Mouse (Mus musculus) regulatory T cell (primary cell): Measurements from ENCODE around the gene Sfxn5.

Source experiments
- in situ Hi-C: fragments of 300-600 bp; cut with MboI, MseI; formaldehyde crosslinking; loops from one replicate; pipeline ENCODE4 v1.15.1; 2025; ENCODE audit warnings: high pct_unique_total_duplicates

Sfxn5 gene

DNA sequence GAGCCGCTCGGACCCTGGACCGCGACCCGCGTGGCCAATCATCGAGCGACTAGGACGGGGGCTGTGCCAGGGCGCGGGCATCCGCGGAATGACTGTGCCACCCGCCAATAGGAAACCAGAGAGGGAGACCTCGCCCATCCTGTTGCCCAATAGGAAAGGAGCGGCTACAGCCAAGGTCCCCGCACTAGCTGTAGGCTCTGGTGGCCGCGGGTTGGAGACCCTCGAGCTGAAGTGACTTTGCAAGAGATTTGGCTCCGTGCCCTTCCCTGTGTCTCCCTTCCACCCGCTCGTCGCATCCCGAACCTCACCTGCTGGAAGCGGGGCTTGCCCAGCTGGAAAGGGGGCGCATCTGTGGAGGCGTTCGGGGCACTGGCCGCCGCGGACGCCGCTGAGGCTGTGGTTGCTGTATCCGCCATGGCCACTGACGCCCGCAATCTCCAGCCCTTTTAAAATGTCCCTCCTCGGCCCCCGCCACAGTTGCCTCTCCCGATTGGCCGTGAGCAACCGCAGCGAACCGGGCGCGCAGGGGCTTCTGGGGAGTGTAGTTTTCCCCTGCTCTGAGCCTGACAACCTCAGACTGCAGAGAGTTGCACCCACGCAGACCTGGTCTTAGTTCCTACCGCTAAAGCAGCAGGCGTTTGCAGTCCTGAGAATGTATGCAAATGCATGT lies at the start of gene Sfxn5:
Sfxn5 (minus strand) TSS at position 423 of the 670 bp plus-strand sequence.
- in situ Hi-C loops, result no loop called here

DNA sequence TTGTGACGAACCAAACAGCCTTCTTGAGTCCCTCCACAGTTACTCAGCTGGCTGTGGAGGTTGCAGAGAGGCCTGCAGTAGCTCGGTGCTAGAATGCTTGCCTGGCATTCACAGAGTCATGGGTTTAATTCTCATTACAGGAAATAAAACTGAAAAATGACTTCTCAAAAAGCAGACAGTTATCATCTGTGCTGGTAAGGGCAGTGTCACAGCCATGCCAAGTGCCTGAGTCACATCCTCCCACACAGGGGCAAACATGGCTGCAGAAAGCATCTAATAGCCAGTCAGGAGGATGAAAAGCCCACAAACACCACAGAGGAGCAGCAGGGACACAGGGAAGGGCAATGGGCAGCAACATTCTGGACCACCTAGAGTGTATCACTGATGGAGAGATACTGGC lies 49.6 kb upstream of the Sfxn5 start:
- in situ Hi-C loops, result no loop called here

DNA sequence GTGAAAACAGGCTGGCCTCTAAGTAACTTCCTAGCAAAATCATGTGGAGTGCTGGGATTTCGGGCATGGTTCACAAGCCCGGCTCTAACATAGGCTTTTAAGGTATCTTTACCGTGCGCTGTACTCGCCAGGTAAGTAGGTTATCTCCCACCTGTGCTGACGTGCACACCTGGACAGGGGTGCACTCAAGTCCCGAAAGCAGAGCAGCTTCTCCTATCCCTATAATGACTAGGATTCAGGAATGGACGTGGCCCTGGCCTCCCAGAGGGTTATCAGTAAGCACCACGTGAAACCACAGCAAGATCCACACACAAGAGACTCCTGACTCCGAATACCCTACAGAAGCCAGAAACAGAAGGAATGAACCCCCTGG lies 48.4 kb upstream of the Sfxn5 start:
- in situ Hi-C loops, result no loop called here

DNA sequence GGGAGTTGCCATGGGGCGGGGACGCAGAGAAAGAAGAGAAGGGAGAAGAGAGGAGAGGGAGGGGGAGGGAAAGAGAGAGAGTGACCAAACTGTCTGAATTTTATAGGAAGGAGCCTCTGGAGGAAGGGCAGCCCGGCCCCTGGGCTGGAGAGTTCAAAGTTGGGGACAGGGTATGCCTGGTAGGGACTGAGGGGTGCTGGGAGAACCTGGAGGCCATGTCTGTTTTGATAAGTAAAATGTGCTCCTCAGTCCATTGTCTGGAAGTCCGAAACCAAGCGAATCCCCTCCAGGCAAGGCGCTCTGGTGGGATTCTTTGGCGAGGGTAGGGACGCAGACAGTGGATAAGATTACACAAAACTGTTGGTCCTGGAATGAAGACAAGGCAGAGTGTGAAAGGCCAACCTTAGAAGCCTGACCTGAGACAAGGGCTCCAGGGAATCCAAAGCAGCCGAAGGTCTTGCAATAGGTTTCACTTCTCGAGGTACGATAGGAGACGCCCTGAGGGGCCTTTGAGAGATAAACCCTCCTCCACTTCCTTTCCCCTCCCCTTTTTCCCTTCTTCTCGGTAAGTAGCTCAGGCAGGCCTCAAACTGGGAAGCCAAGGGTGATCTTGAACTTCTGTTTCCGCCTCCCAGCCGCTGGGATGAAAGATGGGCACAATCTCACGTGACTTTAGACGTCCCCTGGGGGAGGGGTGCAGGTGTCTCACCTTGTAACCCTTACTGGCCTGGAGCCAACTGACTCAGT lies 47.9 kb upstream of the Sfxn5 start:
- in situ Hi-C loops, result no loop called here

DNA sequence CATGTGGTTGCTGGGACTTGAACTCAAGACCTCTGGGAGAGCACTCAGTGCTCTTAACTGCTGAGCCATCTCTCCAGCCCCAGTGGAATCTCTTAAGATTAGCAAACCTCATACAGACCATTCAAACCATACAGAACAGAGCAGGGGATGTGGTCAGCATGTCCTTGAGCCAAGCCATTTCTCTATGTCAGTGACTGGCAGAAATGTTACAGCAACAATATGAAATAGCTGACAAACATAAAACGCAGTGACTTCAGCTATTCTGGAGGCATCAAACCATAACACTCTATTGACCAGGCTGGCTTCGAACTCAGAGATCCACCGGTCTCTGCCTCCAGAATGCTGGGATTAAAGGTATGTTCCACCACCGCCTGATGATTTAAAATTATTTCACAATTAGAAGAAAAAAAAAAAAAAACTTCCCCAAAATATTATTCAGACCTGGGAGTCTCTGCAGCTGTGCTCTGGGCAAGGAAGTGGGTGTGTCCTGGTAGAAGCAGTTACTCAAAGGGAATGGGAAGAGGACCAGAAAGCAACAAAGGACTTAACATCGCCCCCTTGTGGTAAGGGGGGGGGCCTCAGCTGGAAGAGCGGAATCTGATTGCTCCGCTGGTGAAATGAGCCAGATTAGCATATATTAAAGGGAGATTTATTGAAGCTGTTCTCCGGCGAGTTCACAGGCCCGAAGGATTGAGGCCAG lies 47.1 kb upstream of the Sfxn5 start:
- in situ Hi-C loops, result no loop called here

DNA sequence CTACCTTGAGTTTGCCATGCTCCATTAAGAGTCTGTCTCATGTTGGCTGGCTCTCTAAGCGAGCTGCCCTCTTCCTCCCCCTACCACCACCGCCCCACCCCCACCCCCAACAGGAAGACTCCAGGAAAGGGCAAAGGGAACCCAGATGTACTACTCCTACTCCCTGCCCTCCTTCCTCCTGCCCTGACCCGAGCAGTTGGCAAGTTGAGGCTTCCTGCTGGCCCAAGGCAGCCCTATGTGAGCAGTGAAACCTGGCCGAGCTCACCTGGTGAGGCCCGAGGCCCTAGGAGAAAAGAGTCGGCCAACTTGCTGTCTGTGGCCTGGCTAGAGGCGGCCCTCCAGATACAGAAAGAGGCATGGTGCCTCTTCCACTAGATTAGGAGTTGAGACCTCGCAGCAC lies 45.4 kb upstream of the Sfxn5 start:
- in situ Hi-C loops, result no loop called here

DNA sequence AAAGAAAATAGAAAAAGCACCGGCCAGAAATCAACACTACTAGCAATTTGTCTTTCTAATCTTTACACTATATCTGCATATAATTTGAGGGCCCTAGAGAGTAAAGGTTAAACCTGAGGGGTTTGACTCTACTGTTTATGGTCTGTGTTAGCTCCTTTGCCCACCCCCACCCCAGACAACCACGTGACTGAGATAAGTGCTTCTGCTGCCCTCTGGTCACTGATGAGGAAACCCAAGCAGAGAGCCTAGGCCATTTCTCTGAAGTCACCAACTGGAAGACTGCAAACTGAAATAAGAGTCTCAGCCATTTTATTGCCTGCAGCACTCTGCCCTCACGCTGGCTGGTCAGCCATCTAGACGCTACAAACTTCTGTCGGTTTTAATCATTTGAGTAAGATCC lies 44.7 kb upstream of the Sfxn5 start:
- in situ Hi-C loops, result no loop called here

DNA sequence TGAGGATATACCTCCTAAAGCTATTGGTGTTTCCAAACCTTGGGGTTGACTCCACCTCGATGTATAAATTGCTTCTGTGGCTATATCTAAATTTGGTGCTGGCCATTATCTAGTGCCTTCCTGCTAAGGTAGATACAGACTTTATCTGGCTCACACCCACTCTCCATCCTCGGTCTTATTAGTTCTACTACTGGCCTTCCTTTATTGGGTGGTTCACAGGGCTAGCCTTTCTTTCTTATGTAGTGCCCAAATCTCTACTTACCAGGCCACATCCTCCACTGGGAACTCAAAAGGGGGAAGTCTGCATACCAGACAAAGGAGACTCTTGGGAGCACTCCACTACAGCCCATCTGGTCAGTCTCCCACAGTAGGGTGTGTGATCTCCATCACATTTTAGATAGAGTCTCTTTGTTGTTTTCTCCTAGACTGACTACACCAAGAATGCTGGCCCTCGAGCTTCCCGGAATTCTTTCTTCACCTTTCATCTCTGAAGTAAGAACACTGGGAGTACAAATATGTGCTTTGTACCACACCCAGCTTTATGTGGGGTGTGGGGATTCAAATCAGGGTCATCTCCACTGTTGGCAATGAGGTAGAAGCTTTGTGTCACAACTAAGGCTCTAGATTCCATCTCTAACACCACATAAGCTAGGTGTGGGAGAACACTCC lies 44.0 kb upstream of the Sfxn5 start:
- in situ Hi-C loops, result no loop called here

DNA sequence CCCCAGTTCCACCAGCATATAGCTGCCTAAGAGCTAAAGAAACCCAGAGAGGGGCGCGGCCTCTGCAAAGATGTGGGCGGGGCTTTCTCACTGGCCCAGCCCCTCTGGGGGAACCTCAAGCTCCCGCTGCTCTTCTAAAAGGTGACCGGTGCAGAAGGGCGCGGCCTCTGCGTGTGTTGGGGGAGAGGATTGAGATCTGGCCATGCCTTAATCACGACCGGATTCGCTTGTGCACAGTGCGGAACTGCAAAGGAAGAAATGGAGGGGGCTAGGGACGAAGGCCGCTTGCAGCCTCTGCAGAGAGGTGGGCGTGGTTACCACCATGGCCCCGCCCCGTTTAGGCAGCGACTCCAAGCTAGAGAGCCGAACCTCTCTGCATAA lies 41.5 kb upstream of the Sfxn5 start:
- in situ Hi-C loops, result no loop called here

DNA sequence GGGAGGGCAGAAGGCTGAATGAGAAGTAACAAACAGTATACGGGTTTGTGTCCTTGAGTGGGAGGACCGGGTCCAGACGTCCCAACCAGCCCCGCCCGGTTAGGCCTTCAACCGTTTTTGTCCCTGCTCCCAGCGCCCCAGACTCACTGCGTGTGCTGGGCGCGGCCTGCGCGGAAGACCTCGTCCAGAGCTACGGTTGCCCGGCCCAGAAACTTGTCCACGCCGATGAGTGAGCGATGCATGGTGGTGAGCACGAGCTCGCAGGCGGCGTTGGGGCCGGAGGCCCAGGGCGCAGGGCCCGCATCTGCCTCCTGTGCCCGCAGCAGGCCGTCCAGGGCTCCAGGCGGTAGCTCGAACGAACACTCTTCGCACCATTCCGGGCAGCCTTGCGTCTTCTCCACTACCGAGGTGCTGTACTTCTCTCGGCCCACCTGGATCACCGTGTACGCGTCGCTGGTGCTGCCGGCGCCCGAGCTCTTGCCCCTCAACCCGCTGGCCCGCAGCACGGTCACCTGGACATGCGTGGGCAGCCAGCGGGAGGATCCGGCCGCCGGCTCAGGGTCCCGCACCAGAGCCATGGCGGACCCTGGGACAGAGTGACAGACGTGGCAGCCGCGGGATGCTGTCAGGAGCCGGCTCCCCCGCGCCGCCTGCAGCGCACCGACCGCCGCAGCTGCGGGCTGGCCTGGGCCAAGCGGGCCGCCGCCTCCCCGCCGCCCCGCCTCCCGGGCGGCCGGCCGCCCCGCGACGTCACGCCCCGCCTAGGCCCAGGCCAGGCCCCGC lies 40.9 kb upstream of the Sfxn5 start, which contains the start of gene Rab11fip5:
Rab11fip5 (minus strand) TSS at position 684 of the 783 bp plus-strand sequence.
- in situ Hi-C loops, result no loop called here

DNA sequence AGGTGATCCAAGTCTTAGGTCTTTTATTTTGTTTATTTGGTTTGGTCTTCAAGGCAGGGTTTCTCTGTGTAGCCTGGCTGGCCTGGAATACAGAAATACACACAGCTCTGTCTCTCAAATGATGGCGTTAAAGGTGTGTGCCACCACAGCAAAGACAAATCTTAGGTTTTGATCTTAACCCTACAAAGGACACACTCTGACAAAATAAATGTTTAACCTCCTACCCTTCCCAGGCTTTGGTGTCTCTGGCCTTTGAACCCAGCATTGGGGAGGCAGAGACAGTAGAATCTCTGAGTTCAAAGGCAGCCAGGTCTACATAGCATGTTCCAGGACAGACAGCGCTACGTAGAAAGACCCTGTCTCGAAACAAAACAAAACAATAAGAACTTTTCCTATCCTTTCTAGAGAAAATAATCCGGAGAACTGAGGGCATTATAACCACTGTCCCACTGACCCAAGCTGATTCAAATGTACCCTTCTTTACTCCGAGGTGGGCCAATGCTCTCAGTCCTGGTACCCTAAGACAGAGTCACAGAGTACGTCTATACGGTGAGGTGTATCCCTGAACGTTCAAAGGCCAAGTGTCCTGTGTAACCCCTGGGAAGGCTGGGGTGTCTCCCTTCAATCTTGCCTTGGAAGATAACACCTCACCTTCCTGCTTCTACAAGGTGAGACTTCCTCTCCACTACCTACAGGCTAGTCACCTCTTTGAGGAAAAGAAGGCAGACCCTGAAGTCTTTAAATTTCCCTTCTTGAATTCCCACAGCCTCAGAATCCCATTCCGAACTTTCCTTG lies 40.0 kb upstream of the Sfxn5 start:
- in situ Hi-C loops, result no loop called here

DNA sequence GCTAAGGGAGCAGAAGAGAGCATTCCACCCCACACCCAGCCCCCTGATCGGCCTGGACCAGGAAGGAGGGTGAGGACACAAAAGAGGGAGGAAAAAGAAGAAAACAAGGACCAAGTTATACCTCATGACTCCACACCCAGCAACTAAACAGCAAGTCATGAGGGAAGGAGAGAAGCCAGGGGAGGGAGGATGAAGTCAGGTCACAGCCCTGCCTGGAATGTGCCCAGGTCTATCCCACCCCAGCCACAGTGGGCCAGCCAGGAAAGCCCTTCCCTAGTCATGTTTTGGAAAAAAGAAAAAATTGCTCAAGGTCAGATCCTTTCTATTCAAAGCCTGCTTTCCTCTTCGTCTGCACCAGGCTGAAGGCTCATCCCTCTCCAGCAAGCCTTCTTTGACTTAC lies 39.3 kb upstream of the Sfxn5 start:
- in situ Hi-C loops, result no loop called here

DNA sequence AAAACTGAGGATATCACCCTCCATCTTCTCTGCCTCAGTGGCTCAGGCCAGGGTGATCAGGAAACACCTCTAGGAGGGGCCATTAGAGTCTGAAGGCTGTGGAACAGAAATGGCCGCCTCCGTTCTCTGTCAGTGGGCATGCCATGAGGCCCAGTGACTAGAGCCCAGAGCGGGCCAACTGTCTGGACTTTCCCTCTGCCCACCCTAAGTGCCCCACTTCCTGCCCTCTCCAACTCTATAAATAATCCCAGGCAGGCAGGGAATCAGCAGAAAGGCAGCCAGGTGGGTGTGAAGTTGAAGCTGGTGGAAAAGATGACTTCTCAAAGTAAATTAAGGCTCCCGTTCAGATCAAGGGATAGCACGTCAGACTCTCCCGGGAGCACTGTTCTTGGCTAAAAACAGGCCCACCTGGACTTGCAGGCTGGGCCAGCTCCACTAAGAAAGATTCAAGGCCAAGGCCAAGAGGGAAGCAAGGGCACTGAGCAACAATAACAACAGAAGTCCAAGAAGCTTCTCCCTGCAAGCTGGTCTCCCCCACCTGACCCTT lies 38.7 kb upstream of the Sfxn5 start:
- in situ Hi-C loops, result no loop called here

DNA sequence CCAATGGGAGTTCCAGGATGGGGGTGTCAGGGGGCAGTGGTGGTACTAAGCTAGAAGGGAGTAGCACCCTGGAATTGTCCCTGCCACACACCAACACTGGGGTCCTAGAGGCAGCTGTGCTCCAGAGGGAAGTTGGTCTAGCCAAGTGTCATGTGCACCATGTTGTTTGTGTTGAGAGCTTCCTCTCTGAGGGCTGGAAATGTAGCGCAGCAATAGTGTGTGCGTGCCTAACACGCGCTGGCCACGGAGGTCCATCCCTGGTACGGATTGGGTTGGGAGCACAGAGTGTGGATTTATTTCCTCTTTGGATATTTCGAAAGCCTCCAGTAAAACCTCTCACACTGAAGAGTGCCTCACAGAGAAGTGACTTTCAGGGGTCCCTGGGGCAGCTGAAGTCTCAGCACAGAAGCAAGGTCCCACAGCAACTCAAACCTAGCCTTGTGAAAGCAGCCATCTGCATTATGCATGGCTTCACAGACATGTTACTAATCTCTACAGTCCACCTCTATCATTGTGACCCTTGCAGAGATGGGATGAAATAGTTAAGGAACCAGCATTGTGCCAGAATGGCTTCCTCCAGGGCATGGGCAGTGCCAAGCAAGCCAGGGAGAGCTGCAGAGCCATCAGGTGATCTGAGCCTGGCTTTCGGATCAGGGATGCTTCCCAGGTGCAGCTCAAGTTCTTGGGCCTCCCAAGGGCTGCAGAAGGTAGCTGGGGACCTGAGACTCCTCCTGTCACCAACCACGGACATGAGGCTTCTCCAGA lies 37.6 kb upstream of the Sfxn5 start:
- in situ Hi-C loops, result no loop called here

DNA sequence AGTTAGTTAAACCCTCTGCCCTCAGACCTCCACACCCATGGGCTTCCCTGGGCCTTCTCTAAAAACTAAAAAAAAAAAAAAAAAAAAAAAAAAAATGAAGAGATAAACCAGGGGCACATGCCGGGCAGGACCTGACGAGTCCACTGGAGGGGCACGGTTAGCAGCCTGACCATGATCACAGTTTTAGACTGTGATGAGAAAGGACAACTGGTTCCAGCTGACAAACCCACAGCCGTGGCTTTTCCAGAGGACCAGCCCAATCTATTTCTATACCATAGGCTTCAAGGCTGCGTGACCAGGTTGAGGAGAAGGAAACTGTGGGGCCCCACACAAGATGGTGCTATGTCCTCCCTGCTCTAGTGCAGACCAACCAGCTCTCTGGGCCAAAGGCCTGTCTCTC lies 36.8 kb upstream of the Sfxn5 start:
- in situ Hi-C loops, result no loop called here

DNA sequence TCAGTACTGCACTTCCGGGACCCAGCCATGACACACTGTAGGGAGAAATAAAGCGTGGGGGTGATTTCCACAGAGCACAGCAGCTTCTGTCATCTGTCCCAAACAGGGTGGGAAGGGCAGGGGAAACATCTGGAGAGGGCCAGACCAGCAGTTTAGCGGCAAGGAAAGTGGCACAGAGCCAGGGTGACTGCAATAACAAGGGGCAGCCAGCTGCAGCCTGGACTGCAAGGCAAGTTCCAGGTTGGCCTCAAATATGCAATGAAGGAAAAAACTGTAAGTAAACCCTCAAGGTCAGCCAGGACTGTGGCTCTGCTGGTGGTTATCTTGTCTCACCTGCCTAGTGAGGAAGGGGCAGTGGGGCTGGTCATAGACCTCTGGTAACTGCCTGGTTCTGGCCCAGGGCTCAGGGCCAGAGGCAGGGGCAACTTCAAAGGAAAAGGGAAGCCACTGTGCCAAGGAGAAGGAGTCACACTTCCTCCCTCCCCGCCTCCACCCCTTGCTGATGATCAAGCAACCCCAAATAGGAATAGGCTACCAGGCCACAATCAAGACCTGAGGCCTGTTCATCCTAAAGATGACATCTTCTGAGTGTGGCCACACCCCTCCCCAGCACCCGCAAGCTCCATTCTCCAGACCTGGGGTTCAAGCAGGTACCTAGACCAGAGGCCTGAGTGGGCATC lies 36.1 kb upstream of the Sfxn5 start:
- in situ Hi-C loops, result no loop called here

DNA sequence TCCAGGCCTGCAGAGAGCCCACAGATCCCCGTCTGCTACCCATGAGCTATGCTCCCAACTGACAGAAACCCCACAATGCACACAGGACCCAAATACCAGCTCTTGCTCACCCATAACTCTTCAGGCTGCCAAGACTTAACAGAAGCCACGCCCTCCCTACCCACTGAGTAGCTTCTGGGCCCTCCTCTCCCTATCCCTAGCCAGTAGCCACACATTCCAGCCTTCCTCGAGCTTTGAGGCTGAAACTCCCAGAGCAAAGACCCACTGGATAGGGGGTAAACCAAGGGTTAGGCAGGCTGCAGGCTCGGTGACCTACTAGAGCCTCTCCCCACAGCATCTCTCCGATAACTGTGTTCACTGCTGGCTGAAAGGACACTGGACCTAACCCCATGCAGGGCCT lies 35.5 kb upstream of the Sfxn5 start:
- in situ Hi-C loops, result no loop called here

DNA sequence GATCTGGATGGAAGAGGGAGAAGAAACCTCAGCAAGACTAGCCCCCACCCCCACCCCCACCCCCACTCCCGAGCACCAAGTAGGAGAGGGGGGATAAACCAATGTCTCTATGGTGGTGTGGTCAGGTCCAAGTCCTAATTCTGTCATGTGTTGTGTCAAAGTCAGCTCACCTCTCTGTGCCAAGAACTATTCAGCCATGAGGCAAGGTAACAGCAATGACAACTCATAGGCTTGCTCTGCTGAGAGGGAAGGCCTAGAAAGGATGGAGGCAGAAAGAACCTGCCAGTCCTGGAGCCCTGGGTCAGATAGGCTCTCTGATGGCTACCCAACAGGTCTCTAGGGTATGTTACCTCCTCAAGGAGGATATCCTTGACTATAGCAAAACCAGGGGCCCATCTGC lies 34.9 kb upstream of the Sfxn5 start:
- in situ Hi-C loops, result no loop called here

DNA sequence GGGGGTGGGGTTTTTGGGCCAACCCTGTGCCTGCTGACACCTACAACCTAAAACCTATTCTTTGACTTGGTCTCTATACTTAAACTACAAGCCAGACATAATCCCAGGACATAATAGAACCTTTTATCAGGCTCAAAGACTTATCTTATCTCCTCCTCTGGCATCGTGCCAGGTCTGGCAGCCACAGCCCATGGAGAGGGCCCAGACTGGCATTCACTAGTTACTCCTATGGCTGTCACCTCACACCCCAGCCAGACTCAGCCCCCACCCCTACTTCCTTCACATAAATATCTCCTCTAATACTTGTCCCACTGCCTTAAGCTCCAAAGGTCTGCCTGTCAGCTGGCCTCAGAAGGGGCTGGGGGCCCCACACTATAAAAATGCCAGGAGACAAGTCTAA lies 33.2 kb upstream of the Sfxn5 start:
- in situ Hi-C loops, result no loop called here
